Mouse (Mus musculus) kidney, postnatal 0 days (tissue): Measurements from ENCODE around the gene Bmf. TPM values are rescaled to one million over a fixed set of nuclear protein-coding genes. Genes with fewer than 3 reads are reported as not detected.

Experiments
- ATAC-seq: fragments of 200-750 bp; cut with Nextera tagmentation; replicated peaks from 2 replicates; pipeline ENCODE4 v1.8.0; 2017; ENCODE audit warnings: low read depth, moderate number of reproducible peaks, moderate TSS enrichment, moderate library complexity; ENCODE audit not compliant: low FRiP score
- DNase-seq: peaks from one replicate; pipeline ENCODE4 v3.0.0-alpha.2; 2016; ENCODE audit warnings: low spot score
- H3K27ac ChIP-seq: fragments of 300-500 bp; sonication (generic); 2 replicates; pipeline ENCODE4 v1.5.1; 2014; ENCODE audit warnings: mild to moderate bottlenecking
- H3K27me3 ChIP-seq: fragments of 300-500 bp; sonication (generic); 2 replicates; pipeline ENCODE4 v1.6.1; 2014; ENCODE audit warnings: low read length, mixed read lengths; ENCODE audit not compliant: insufficient read depth
- H3K36me3 ChIP-seq: fragments of 300-500 bp; sonication (generic); 2 replicates; pipeline ENCODE4 v1.6.1; 2014; ENCODE audit warnings: low read length, mixed read lengths; ENCODE audit not compliant: insufficient read depth
- H3K4me1 ChIP-seq: fragments of 300-500 bp; sonication (generic); replicated peaks from 2 replicates; pipeline ENCODE4 v1.6.1; 2014; ENCODE audit warnings: antibody characterized with exemption, low read length, mixed read lengths; ENCODE audit not compliant: insufficient read depth
- H3K4me2 ChIP-seq: fragments of 300-500 bp; sonication (generic); 2 replicates; pipeline ENCODE4 v1.6.1; 2014; ENCODE audit warnings: mild to moderate bottlenecking, low read length, moderate library complexity, mixed read lengths
- H3K4me3 ChIP-seq: fragments of 300-500 bp; sonication (generic); replicated peaks from 2 replicates; pipeline ENCODE4 v1.5.1; 2014; ENCODE audit warnings: low read depth, low read length
- H3K9ac ChIP-seq: fragments of 300-500 bp; sonication (generic); 2 replicates; pipeline ENCODE4 v1.6.1; 2014; ENCODE audit warnings: low read depth, low read length
- H3K9me3 ChIP-seq: fragments of 300-500 bp; sonication (generic); replicated peaks from 2 replicates; pipeline ENCODE4 v1.6.1; 2016; ENCODE audit warnings: low read length, inconsistent platforms, mixed read lengths
- CTCF ChIP-seq: IDR thresholded peaks from 2 replicates; pipeline ENCODE4 v1.5.1; 2016; ENCODE audit warnings: antibody characterized with exemption, low read depth, mild to moderate bottlenecking, moderate library complexity
- WGBS: fragments of 180-500 bp; shearing (Covaris S2); extraction: QIAGEN DNeasy Blood & Tissue Kit; methylation state at CpG from one replicate; pipeline ENCODE4 v1.1.7; 2014; 5-methylcytosine and 5-hydroxymethylcytosine counted together
- polyA plus RNA-seq: library from polyadenylated mRNA; unstranded; fragments of >200 nt; fragmentation: Nextera tagmentation; extraction: Ambion mirVana; gene quantifications from 2 replicates; pipeline ENCODE4 v1.2.1, GENCODE M21; 2015

Gene Bmf
- polyA plus RNA-seq, 1 experiment from 2014 or later: 5.3 TPM

DNA sequence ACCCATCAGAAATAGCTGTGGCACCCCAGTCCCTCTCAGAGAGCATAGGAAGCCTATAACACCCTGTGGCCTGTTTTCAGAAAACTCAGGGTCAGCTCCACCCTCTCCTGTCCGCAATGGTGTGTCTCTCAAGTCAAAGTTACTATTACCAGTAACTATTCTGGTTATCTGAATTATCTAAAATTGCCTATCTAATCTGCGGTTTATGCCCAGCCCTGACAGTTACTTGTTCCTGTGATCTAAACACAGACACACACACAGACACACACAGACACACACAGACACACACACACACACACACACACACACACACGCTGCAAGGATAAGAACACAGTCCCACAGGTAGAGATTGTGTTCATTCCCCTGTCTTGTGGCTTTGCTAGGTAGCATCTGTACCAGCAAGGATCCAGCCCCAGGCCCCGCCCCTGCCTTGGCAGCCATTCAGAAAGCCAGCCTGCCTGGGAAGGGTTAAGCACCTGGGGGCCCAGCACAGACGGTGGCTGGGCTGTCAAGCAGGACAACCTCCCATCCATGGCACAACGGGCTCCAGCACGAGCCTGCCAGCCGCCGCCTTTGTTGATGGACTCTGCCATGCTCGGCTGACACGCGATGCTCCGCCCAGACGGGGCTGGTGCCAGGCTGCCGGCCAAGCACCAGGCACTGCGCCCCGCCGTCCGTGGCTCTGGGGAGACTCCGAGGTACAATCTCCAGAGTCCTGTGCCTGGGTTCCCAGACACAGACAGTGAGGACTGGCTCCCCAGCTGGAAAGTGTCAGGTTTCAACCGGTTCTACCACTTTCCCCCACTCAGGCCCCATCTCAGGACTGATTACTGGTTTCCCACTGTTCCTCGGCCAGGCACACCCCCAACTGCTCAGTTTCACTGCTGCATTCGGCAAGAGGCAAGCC, 5.3 kb downstream of the Bmf start:
- ATAC-seq (peak; percentile 90), DNase-seq (peak; percentile 94)
- WGBS: 13% methylated on average over 23 of the region's 23 CpGs
- no peaks in the 10 kb centered on the region for H3K9me3 ChIP-seq
- peak overlapping the region; percentile 23; the same call in 1 of the 2 replicates for H3K9ac ChIP-seq
- no peaks in the 10 kb centered on the region for H3K27me3 ChIP-seq
- peaks cover 82% of the 10 kb centered on the region for H3K4me1 ChIP-seq
- peak overlapping the region; percentile 78 for H3K27ac ChIP-seq
- H3K4me3 ChIP-seq: peak overlapping the region; percentile 9; the same call in 1 of the 2 replicates
- peak overlapping the region; percentile 54 for H3K4me2 ChIP-seq
- TF ChIP-seq CTCF: peak; percentile 1; the same call in 1 of the 2 replicates
- H3K36me3 ChIP-seq: no peaks in the 10 kb centered on the region

DNA sequence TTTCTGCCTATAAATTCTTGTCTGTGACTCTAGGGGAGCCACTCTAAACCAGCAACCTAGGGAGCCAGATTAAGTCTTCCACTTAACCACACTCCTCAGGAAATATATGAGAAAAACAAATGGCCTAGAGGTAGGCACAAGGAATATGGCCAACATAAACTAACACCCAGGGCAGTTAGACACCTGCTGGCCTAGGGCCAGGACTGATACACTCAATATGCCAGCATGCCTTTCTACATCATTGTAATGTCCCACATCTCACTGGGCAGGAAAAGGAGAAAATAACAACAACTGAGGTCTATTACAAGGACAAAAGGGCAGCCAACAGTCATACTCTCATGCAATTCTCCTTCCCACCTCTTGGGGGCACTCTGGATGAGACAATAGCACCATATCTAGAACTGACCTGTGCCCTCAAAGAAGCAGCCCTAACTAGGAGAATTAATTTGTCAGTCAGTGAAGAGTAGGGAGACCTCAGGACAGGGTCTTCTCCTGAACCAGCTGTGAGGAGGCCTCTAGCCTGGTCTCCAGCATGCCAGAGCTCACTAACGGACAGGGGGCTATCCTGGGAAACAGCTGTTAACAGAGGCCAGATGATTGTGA, 6.4 kb downstream of the Bmf start:
- ATAC-seq (no peak), DNase-seq (no peak)
- Histone ChIP-seq H3K36me3 (no peaks in the 10 kb centered on the region), H3K4me3 (no peak overlapping the region), H3K9ac (no peak overlapping the region), H3K27ac (peak overlapping the region; percentile 78; the same call in 1 of the 2 replicates), H3K4me2 (no peak overlapping the region), H3K4me1 (peaks cover 77% of the 10 kb centered on the region), H3K9me3 (no peaks in the 10 kb centered on the region), H3K27me3 (no peaks in the 10 kb centered on the region)
- WGBS: 58% methylated on average over 1 of the region's 1 CpGs
- TF ChIP-seq CTCF: peak; percentile 54

DNA sequence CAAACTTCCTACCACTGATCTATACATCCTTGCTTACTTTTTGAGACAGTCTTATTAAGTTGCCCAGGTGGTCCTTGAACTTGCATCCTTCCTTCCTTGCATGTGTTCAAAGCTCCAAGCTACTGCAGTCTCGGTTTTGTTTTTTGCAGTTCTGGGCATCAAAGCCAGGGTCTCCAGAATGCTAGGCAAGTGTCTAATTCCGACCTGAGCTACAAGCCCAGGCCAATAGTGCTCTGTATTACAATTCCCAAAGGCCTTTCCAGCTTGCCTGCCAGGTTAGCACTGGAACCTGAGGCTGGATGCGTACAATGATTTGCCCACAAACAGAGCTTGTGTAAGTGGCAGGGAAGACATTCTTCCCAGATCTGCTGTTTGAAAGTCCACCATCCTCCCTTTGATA, 7.8 kb downstream of the Bmf start:
- ATAC-seq (no peak), DNase-seq (no peak)
- peaks cover 63% of the 10 kb centered on the region for H3K4me1 ChIP-seq
- H3K27ac ChIP-seq: 0 out of 2 replicates have a peak overlapping the region, but pooled peaks have one; percentile 89
- no peak for TF ChIP-seq CTCF
- H3K27me3 ChIP-seq: no peaks in the 10 kb centered on the region
- H3K9ac ChIP-seq: no peak overlapping the region
- no peak overlapping the region for H3K4me3 ChIP-seq
- H3K36me3 ChIP-seq: no peaks in the 10 kb centered on the region
- no peak overlapping the region for H3K4me2 ChIP-seq
- WGBS: 83% methylated on average over 3 of the region's 3 CpGs
- no peaks in the 10 kb centered on the region for H3K9me3 ChIP-seq

- Histone ChIP-seq H3K36me3 (no peaks in the 10 kb centered on the region), H3K4me1 (peaks cover 55% of the 10 kb centered on the region), H3K4me3 (no peak overlapping the region), H3K9me3 (no peaks in the 10 kb centered on the region), H3K27me3 (no peaks in the 10 kb centered on the region), H3K27ac (peak overlapping the region; percentile 89), H3K9ac (0 out of 2 replicates have a peak overlapping the region, but pooled peaks have one; percentile 3), H3K4me2 (no peak overlapping the region)
- TF ChIP-seq CTCF: no peak
- no peak; the same call in 1 of the 2 replicates for ATAC-seq
- DNase-seq: peak; percentile 69
- 14% methylated on average over 6 of the region's 6 CpGs for WGBS
These were observed 8.8 kb downstream of the Bmf start for GRCm38 (mm10) chr2:118540691-118541117.

DNA sequence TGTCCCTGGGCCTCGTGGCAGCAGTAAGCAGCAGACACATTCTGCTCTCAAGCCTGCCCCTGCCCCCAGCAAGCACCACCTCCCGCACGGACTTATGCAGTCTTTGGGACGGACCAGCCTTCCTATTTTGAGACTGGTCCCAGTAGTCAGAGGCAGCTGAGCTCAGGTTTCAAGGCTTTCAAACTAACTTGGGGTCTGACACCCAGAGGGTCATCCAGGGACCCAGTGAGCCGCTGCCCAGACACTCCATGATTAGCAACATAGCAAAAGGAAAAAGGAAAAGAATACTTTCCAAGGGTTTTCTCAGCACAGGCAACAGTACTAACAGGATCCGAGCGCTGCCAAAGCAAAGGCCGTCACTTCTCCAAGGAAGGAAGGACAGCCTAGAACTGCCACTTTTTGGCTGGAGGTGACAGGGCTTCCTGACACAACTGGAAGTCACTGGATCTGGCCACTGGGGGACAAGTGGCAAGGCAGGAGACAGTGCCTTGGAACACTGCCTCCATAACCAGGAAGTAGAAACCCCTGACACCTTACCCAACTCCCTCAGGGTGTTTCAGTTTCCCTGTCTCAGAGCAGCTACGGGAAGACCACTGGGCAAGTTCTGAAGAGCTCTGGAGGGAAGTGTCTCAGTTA, 9.5 kb downstream of the Bmf start:
- peaks cover 49% of the 10 kb centered on the region for H3K4me1 ChIP-seq
- no peak overlapping the region for H3K4me3 ChIP-seq
- no peaks in the 10 kb centered on the region for H3K36me3 ChIP-seq
- H3K9ac ChIP-seq: 0 out of 2 replicates have a peak overlapping the region, but pooled peaks have one; percentile 3
- no peak for ATAC-seq
- 24% methylated on average over 9 of the region's 9 CpGs for WGBS
- no peaks in the 10 kb centered on the region for H3K9me3 ChIP-seq
- no peak overlapping the region for H3K4me2 ChIP-seq
- no peaks in the 10 kb centered on the region for H3K27me3 ChIP-seq
- TF ChIP-seq CTCF: no peak
- H3K27ac ChIP-seq: peak overlapping the region; percentile 89
- no peak for DNase-seq

- WGBS: 77% methylated on average over 8 of the region's 8 CpGs
- H3K27ac ChIP-seq: no peak overlapping the region
- H3K27me3 ChIP-seq: no peaks in the 10 kb centered on the region
- H3K9ac ChIP-seq: no peak overlapping the region
- no peak for TF ChIP-seq CTCF
- H3K36me3 ChIP-seq: no peaks in the 10 kb centered on the region
- DNase-seq: no peak
- H3K9me3 ChIP-seq: no peaks in the 10 kb centered on the region
- no peak overlapping the region for H3K4me3 ChIP-seq
- no peak overlapping the region for H3K4me2 ChIP-seq
- H3K4me1 ChIP-seq: peaks cover 41% of the 10 kb centered on the region
- no peak for ATAC-seq
These were observed 10.4 kb downstream of the Bmf start for GRCm38 (mm10) chr2:118539040-118539439.
